Mouse (Mus musculus) gastrocnemius, adult 2 months (tissue): ENCODE measurements around the gene Polr1d. TPM values are rescaled to one million over a fixed set of nuclear protein-coding genes. Genes with fewer than 3 reads are reported as not detected.
A peak's percentile ranks its signal among the peaks of the same experiment; 100 is the strongest.

Experiments
- DNase-seq: peaks from one replicate; pipeline ENCODE4 v3.0.0; 2022
- H3K27ac ChIP-seq: fragments of 200-600 bp; 2 replicates; pipeline ENCODE4 v1.8.1; 2022; ENCODE audit warnings: mild to moderate bottlenecking
- H3K4me3 ChIP-seq: fragments of 200-600 bp; 2 replicates; pipeline ENCODE4 v1.8.1; 2022; ENCODE audit warnings: mild to moderate bottlenecking, moderate library complexity
- CTCF ChIP-seq: fragments of 200-600 bp; IDR thresholded peaks from 2 replicates; pipeline ENCODE4 v1.8.1; 2022; ENCODE audit warnings: antibody characterized with exemption, mild to moderate bottlenecking, moderate library complexity
- intact Hi-C: fragments of 180-260 bp; cut with DNase I; formaldehyde crosslinking; loops from one replicate; pipeline ENCODE4 v1.15.1; 2025
- total RNA-seq, 2 experiments: library from RNA; stranded (reverse); gene quantifications; 2 replicates each; pipeline ENCODE4 v1.2.3; 2021

Gene Polr1d
- total RNA-seq, 2 experiments from 2014 or later = 83.4 to 85.5 TPM

DNA sequence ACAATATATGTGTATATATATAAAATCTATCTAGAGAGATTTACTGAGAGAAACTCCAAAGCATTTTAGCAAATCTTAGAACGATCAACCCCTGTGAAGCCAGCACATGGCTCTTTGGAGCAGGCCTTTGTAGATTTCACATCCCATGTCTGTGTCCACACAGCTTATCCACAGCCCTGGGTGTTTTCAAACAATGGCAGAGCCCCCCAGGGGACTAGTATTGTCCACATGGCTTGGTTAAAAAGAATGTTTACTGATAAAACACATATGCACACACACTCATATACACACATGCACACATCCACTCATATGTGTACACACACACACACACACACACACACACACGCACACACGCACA is 58.2 kb downstream of the Polr1d start:
- Histone ChIP-seq H3K27ac (no peak overlapping the region), H3K4me3 (no peak overlapping the region)
- intact Hi-C loops = no loop called here
- no peak for DNase-seq
- no peak for TF ChIP-seq CTCF

DNA sequence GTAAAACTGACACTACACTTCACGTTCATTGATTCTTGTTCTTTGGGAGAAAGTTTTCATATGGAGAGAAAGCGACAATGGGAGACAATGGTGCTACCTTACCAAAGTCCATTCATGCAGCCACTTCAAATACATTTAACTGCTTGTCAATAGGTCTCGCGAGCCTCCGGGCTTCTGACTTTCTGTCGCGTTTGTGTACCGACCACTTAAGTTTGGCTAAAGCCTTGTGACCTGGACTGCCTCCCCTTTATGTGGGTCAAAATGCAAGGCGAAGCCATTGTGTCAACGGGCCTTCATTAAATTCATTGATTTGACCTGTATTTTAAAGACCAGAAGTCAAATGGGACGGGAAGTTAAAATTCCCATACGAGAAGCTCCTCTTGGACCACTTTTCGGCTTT is 59.1 kb downstream of the Polr1d start:
- no peak overlapping the region for H3K4me3 ChIP-seq
- H3K27ac ChIP-seq = no peak overlapping the region
- no peak for TF ChIP-seq CTCF
- no peak for DNase-seq
- intact Hi-C loops = no loop called here

- no peak for DNase-seq
- intact Hi-C loops = no loop called here
- TF ChIP-seq CTCF = peak; percentile 44
- H3K27ac ChIP-seq = no peak overlapping the region
- no peak overlapping the region for H3K4me3 ChIP-seq
These were observed 70.5 kb downstream of the Polr1d start for GRCm38 (mm10) chr5:147147340-147147739.

DNA sequence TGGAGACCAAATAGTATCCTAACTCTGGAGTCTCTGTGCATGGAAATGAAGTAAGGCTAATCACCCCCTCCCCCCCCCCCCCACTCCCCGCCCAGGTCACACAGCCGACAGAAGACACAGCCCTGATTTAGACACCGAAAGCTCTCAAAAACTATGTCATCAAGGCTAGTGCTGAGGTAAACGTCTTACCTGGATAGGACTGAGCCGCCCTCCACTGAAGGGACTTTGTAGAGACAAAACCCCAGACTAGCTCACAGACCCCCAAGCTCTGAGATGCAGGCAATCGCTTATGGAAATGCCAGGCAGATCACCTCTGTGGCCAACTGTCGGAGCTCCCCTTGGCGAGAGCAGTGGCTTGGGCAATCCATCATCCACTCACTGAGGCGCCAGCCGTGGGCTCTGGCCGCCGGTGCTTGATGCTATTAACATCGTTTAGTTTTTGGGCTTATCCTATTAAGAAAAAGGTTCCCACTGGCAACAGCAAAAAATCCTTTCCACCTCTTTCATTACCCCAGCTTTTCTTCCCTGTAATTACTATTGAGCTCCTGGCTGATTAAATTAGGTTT is 78.0 kb downstream of the Polr1d start:
- intact Hi-C loops = no loop called here
- H3K27ac ChIP-seq = no peak overlapping the region
- TF ChIP-seq CTCF = no peak

DNA sequence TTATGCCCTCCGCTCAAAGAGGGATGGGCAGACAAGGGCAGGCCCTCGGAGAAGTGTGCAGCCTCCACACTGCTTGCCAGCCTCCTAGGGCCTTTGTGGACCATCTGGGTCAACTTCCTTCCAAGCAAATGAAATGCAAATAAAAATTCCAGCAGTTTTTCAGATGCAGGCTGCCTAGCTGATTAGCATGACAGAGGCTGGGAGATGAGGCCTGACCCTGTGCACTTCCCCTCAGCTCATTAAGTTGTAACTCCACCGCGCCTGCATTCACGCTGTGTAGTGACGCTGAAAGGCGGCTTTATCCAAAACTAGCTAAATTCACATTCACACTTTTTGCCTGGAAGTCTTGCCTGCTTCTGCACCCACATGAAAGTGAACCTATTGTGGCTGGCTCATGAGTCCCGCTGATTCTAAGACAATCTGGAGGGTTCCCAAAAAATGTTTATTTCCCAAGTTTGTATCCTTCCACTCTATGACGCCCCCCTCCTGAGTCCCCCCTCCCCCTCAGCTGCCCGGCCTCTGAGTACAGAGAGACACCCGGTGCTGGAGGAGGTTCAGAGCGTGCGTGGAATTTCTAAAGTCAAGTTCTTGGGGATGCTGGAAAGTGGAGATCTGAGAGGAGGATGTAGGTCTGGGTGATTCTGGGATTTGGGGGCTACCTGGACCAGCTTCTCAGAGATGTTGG is 78.7 kb downstream of the Polr1d start:
- DNase-seq = no peak
- no peak overlapping the region for H3K27ac ChIP-seq
- H3K4me3 ChIP-seq = no peak overlapping the region
- intact Hi-C loops = no loop called here
- TF ChIP-seq CTCF = no peak

More for the DNA sequence above, 78.0 kb downstream of the Polr1d start:
- no peak overlapping the region for H3K4me3 ChIP-seq
- DNase-seq = no peak

GRCm38 (mm10) chr5:147156376-147156775 is 79.5 kb downstream of the Polr1d start:
- Histone ChIP-seq H3K27ac (no peak overlapping the region), H3K4me3 (no peak overlapping the region)
- TF ChIP-seq CTCF = no peak
- intact Hi-C loops = no loop called here
- no peak for DNase-seq

DNA sequence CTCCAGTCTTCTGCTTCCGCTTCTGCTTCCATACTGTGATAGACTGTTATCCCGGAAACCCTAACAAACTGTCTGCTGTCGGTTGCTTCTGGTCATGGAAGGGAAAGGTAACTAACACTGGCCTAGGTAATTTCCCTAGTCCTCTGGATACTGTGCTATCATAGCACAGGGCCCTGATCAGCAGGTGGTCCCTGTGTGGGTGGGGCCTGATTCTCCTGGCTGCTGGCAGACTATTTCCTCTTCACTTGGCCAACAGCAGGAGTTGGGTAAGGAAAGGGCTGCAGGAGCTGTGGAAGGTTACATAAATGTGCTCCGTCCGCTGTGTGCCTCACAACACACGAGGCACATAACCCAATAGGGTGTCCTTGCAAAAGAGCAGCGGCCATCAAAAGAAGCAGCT is 80.6 kb downstream of the Polr1d start:
- no peak for TF ChIP-seq CTCF
- no peak overlapping the region for H3K27ac ChIP-seq
- no peak for DNase-seq
- intact Hi-C loops = no loop called here
- no peak overlapping the region for H3K4me3 ChIP-seq

GRCm38 (mm10) chr5:147159320-147159719 is 82.5 kb downstream of the Polr1d start:
- intact Hi-C loops = no loop called here
- no peak for DNase-seq
- H3K27ac ChIP-seq = no peak overlapping the region
- no peak overlapping the region for H3K4me3 ChIP-seq
- no peak for TF ChIP-seq CTCF

DNA sequence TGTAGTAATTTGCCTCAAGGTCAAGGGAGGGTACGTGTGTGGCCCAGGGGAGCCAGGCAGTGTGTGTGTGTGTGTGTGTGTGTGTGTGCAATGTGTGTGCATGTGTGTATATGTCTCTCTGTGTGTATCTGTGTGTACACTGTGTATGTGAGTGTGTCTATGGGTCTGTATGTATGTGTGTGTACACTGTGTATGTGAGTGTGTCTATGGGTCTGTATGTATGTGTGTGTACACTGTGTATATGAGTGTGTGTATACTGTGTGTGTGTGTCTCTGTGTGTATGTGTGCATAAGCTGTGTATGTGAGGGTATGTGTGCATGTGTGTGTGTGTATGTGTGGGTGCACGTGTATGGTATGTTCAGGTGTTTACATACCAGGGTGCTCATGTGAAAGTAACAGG is 82.9 kb downstream of the Polr1d start:
- Histone ChIP-seq H3K4me3 (no peak overlapping the region), H3K27ac (no peak overlapping the region)
- intact Hi-C loops = no loop called here
- no peak for TF ChIP-seq CTCF
- DNase-seq = no peak

Other genes with a start within 250 kb of the Polr1d start
- 100 to 1,000 TPM; 120 to 155 TPM for gene Rpl21, start 244.2 kb upstream of the Polr1d start, total RNA-seq
- 1 to 10 TPM; 1.7 to 2.0 TPM for gene Rasl11a, start 232.0 kb upstream of the Polr1d start, total RNA-seq
- gene Gtf3a, start 128.4 kb upstream of the Polr1d start, total RNA-seq = 10 to 100 TPM; 25.7 to 31.9 TPM
- gene Mtif3, start 113.2 kb upstream of the Polr1d start, total RNA-seq = 10 to 100 TPM; 23.0 to 25.9 TPM
- gene Lnx2, start 464 bp upstream of the Polr1d start, total RNA-seq = 1 to 10 TPM; 3.3 to 3.4 TPM
- not detected for gene Gsx1, start 111.6 kb downstream of the Polr1d start, total RNA-seq
- not detected for gene Pdx1, start 192.9 kb downstream of the Polr1d start, total RNA-seq
- not detected for gene Cdx2, start 230.2 kb downstream of the Polr1d start, total RNA-seq
- gene Urad, start 245.4 kb downstream of the Polr1d start, total RNA-seq = not detected